Mouse (Mus musculus): ENCODE measurements around the gene Psph. TPM values are rescaled to one million over a fixed set of nuclear protein-coding genes. Genes with fewer than 3 reads are reported as not detected.

Psph gene
- polyA plus RNA-seq, 1 experiment from 2014 or later: 34.9 TPM

- no peak for ATAC-seq (replicated peaks; ENCODE audit: insufficient number of reproducible peaks, low FRiP score, low TSS enrichment)
- Histone ChIP-seq H3K36me3 (ENCODE audit: control insufficient read depth, insufficient read depth, low read length) (no peaks in the 10 kb centered on the region), H3K27me3 (ENCODE audit: control insufficient read depth, insufficient read depth, low read length) (no peaks in the 10 kb centered on the region), H3K27ac (ENCODE audit: low read depth, low read length) (peak overlapping the region; percentile 99), H3K4me3 (ENCODE audit: low read depth, low read length) (peak overlapping the region; percentile 83), H3K4me2 (peak overlapping the region; percentile 70), H3K4me1 (ENCODE audit: control insufficient read depth, insufficient read depth, low read length) (peaks cover 42% of the 10 kb centered on the region), H3K9ac (ENCODE audit: low read depth, low read length) (peak overlapping the region; percentile 97), H3K9me3 (replicated peaks; ENCODE audit: control insufficient read depth, low read length) (no peaks in the 10 kb centered on the region)
- 13% methylated on average over 7 of the region's 7 CpGs for WGBS (ENCODE audit: insufficient replicate concordance)
These were observed 61.4 kb downstream of the Psph start for GRCm38 (mm10) chr5:129725774-129726392.

- WGBS (ENCODE audit: insufficient replicate concordance): under 1% methylated on average over 77 of the region's 93 CpGs
- H3K4me3 ChIP-seq (ENCODE audit: low read depth, low read length): peak within 1 kb of the TSS; percentile 83
- peak within 1 kb of the TSS; percentile 97 for H3K9ac ChIP-seq (ENCODE audit: low read depth, low read length)
- H3K36me3 ChIP-seq (ENCODE audit: control insufficient read depth, insufficient read depth, low read length): peaks cover 2% of the 10 kb centered on the region; the same call in 1 of the 2 replicates
- H3K27me3 ChIP-seq (ENCODE audit: control insufficient read depth, insufficient read depth, low read length): no peaks in the 10 kb centered on the region
- no peaks in the 10 kb centered on the region for H3K9me3 ChIP-seq (replicated peaks; ENCODE audit: control insufficient read depth, low read length)
- H3K27ac ChIP-seq (ENCODE audit: low read depth, low read length): peak within 1 kb of the TSS; percentile 99
- peak; percentile 90 for ATAC-seq (replicated peaks; ENCODE audit: insufficient number of reproducible peaks, low FRiP score, low TSS enrichment)
- H3K4me2 ChIP-seq: peak within 1 kb of the TSS; percentile 70
- peaks cover 34% of the 10 kb centered on the region for H3K4me1 ChIP-seq (ENCODE audit: control insufficient read depth, insufficient read depth, low read length)
These were observed 62.1 kb downstream of the Psph start, which contains the start of gene Nipsnap2 for GRCm38 (mm10) chr5:129724834-129725773. Gene Nipsnap2 (plus strand): TSS chr5:129725063.

GRCm38 (mm10) chr5:129724268-129724667 lies 63.0 kb downstream of the Psph start:
- no peak for ATAC-seq (replicated peaks; ENCODE audit: insufficient number of reproducible peaks, low FRiP score, low TSS enrichment)
- peak overlapping the region; percentile 83 for H3K4me3 ChIP-seq (ENCODE audit: low read depth, low read length)
- H3K9ac ChIP-seq (ENCODE audit: low read depth, low read length): peak overlapping the region; percentile 97
- peak overlapping the region; percentile 70 for H3K4me2 ChIP-seq
- peak overlapping the region; percentile 99 for H3K27ac ChIP-seq (ENCODE audit: low read depth, low read length)
- H3K4me1 ChIP-seq (ENCODE audit: control insufficient read depth, insufficient read depth, low read length): peaks cover 26% of the 10 kb centered on the region
- H3K36me3 ChIP-seq (ENCODE audit: control insufficient read depth, insufficient read depth, low read length): peaks cover 10% of the 10 kb centered on the region; the same call in 1 of the 2 replicates
- H3K9me3 ChIP-seq (replicated peaks; ENCODE audit: control insufficient read depth, low read length): no peaks in the 10 kb centered on the region
- WGBS (ENCODE audit: insufficient replicate concordance): 38% methylated on average over 4 of the region's 4 CpGs
- no peaks in the 10 kb centered on the region for H3K27me3 ChIP-seq (ENCODE audit: control insufficient read depth, insufficient read depth, low read length)

- no peak for ATAC-seq (replicated peaks; ENCODE audit: insufficient number of reproducible peaks, low FRiP score, low TSS enrichment)
- 83% methylated on average over 3 of the region's 3 CpGs for WGBS (ENCODE audit: insufficient replicate concordance)
These were observed 67.1 kb downstream of the Psph start for GRCm38 (mm10) chr5:129720176-129720575.

DNA sequence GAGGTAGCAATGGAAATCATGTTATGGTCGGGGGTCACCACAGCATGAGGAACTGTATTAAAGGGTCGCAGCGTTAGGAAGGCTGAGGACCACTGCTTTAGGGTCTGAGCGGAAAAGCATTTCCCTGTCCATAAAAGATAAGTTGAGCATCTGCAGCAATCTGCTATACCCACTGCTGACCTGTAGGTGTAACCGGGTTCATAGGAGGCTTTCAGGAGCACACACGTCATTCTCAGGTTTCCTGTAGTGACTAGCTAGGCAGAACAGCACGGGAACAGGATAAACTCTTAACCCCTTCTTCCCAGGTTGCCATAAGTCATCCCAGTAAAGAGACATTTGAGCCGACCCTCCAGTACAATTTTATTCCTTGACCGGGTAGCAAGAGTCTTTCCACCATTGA lies 70.2 kb downstream of the Psph start:
- peaks cover 6% of the 10 kb centered on the region; the same call in 1 of the 2 replicates for H3K4me1 ChIP-seq (ENCODE audit: control insufficient read depth, insufficient read depth, low read length)
- no peak for ATAC-seq (replicated peaks; ENCODE audit: insufficient number of reproducible peaks, low FRiP score, low TSS enrichment)
- peaks cover 25% of the 10 kb centered on the region for H3K36me3 ChIP-seq (ENCODE audit: control insufficient read depth, insufficient read depth, low read length)
- no peak overlapping the region for H3K27ac ChIP-seq (ENCODE audit: low read depth, low read length)
- H3K4me2 ChIP-seq: no peak overlapping the region
- H3K4me3 ChIP-seq (ENCODE audit: low read depth, low read length): no peak overlapping the region
- no peaks in the 10 kb centered on the region for H3K27me3 ChIP-seq (ENCODE audit: control insufficient read depth, insufficient read depth, low read length)
- no peaks in the 10 kb centered on the region for H3K9me3 ChIP-seq (replicated peaks; ENCODE audit: control insufficient read depth, low read length)
- H3K9ac ChIP-seq (ENCODE audit: low read depth, low read length): no peak overlapping the region
- WGBS (ENCODE audit: insufficient replicate concordance): 78% methylated on average over 9 of the region's 9 CpGs

More at GRCm38 (mm10) chr5:129720176-129720575, 67.1 kb downstream of the Psph start:
- Histone ChIP-seq H3K9ac (ENCODE audit: low read depth, low read length) (no peak overlapping the region), H3K27ac (ENCODE audit: low read depth, low read length) (no peak overlapping the region), H3K36me3 (ENCODE audit: control insufficient read depth, insufficient read depth, low read length) (peaks cover 25% of the 10 kb centered on the region), H3K27me3 (ENCODE audit: control insufficient read depth, insufficient read depth, low read length) (no peaks in the 10 kb centered on the region), H3K4me2 (no peak overlapping the region), H3K4me3 (ENCODE audit: low read depth, low read length) (no peak overlapping the region), H3K4me1 (ENCODE audit: control insufficient read depth, insufficient read depth, low read length) (peaks cover 6% of the 10 kb centered on the region; the same call in 1 of the 2 replicates), H3K9me3 (replicated peaks; ENCODE audit: control insufficient read depth, low read length) (no peaks in the 10 kb centered on the region)

Other genes starting within 250 kb of the Psph start
- 0.37 and 0.51 TPM in 2 replicates for gene Mmp17, start 203.3 kb downstream of the Psph start, polyA plus RNA-seq (2014; fragmentation: Nextera tagmentation; extraction: Ambion mirVana)
- 3.4 and 3.7 TPM in 2 replicates for gene Zfp11, start 117.3 kb downstream of the Psph start, polyA plus RNA-seq (2014; fragmentation: Nextera tagmentation; extraction: Ambion mirVana)
- gene Sept14, start 78.9 kb downstream of the Psph start, polyA plus RNA-seq (2014; fragmentation: Nextera tagmentation; extraction: Ambion mirVana): not detected in 2 replicates
- gene Mrps17, start 72.0 kb downstream of the Psph start, polyA plus RNA-seq (2014; fragmentation: Nextera tagmentation; extraction: Ambion mirVana): 167 and 169 TPM in 2 replicates
- 233 and 237 TPM in 2 replicates for gene Nipsnap2, start 62.4 kb downstream of the Psph start, polyA plus RNA-seq (2014; fragmentation: Nextera tagmentation; extraction: Ambion mirVana)
- gene Sumf2, start 59.5 kb upstream of the Psph start, polyA plus RNA-seq (2014; fragmentation: Nextera tagmentation; extraction: Ambion mirVana): 35.6 and 37.3 TPM in 2 replicates
- 871 and 955 TPM in 2 replicates for gene Chchd2, start 100.0 kb upstream of the Psph start, polyA plus RNA-seq (2014; fragmentation: Nextera tagmentation; extraction: Ambion mirVana)
- gene Zbed5, start 108.3 kb upstream of the Psph start, polyA plus RNA-seq (2014; fragmentation: Nextera tagmentation; extraction: Ambion mirVana): 4.8 and 5.8 TPM in 2 replicates
- 0.32 and 0.42 TPM in 2 replicates for gene Phkg1, start 111.1 kb upstream of the Psph start, polyA plus RNA-seq (2014; fragmentation: Nextera tagmentation; extraction: Ambion mirVana)
- gene Nupr1l, start 121.1 kb upstream of the Psph start, polyA plus RNA-seq (2014; fragmentation: Nextera tagmentation; extraction: Ambion mirVana): 1.0 and 2.4 TPM in 2 replicates
- 16.3 and 16.7 TPM in 2 replicates for gene Vkorc1l1, start 154.5 kb upstream of the Psph start, polyA plus RNA-seq (2014; fragmentation: Nextera tagmentation; extraction: Ambion mirVana)
- gene Gusb, start 215.6 kb upstream of the Psph start, polyA plus RNA-seq (2014; fragmentation: Nextera tagmentation; extraction: Ambion mirVana): 50.2 and 62.8 TPM in 2 replicates
- 18.2 and 18.6 TPM in 2 replicates for gene Asl, start 241.8 kb upstream of the Psph start, polyA plus RNA-seq (2014; fragmentation: Nextera tagmentation; extraction: Ambion mirVana)
- 21.0 and 22.1 TPM in 2 replicates for gene Crcp, start 241.8 kb upstream of the Psph start, polyA plus RNA-seq (2014; fragmentation: Nextera tagmentation; extraction: Ambion mirVana)